Mouse (Mus musculus) embryo, embryonic 11 days (tissue): ENCODE measurements at regions not wholly inside any gene's neighbourhood (a gene's known extent, or its start where the extent isn't known, plus 50 kb on each side); places are given as distances from the start of the nearest gene placed in this dataset.
A peak's percentile ranks its signal among the peaks of the same experiment; 100 is the strongest.
"Not testable (repeated sequence)": the region's sequence is repeated elsewhere in the genome, so short reads cannot be mapped to it uniquely, and the experiment has no call there.

Source experiments
- DNase-seq: peaks from one replicate; pipeline ENCODE4 v3.0.0-alpha.2; 2015

DNA sequence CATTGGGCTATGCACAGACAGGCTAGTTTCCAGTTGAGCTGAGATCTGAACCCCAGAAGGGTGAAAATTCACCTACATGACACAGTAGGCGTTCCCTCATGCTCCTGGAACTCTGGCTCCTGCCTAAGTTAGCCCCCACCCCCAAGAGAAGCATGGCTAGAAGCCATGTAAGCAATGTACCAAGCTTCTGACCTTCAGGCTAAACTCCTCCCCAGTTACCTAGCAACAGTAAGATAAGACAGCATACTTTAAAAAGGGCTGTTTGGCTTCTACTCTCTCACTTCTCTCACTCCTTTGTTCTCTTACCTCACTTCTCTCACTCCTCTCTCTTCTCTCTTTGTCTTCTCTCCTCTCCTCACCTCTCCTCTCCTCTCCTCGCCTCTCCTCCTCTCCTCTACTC lies 629.7 kb upstream of the Prmt6 start:
- not testable (repeated sequence) for DNase-seq

DNA sequence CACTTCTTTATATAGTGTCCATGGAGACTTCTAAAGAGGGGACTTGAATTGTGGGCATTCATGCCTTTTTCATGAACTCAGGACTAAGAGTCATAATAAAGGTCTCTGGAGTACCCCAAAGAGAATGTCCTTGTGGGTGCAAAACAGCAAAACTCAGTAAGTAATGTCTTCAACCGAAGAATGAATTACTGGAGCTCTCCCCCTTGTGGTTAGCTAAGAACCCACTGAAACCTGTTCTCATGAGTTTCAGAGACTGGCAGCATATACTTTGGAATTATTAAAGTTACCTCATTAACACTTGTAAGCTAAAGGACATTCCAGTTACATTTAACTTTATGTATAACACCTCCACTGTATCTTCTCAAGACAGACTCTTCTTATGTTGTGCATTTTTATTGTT lies 615.2 kb upstream of the Prmt6 start:
- DNase-seq = peak; percentile 4

GRCm38 (mm10) chr3:110847222-110847621 lies 596.4 kb upstream of the Prmt6 start:
- no peak for DNase-seq

DNA sequence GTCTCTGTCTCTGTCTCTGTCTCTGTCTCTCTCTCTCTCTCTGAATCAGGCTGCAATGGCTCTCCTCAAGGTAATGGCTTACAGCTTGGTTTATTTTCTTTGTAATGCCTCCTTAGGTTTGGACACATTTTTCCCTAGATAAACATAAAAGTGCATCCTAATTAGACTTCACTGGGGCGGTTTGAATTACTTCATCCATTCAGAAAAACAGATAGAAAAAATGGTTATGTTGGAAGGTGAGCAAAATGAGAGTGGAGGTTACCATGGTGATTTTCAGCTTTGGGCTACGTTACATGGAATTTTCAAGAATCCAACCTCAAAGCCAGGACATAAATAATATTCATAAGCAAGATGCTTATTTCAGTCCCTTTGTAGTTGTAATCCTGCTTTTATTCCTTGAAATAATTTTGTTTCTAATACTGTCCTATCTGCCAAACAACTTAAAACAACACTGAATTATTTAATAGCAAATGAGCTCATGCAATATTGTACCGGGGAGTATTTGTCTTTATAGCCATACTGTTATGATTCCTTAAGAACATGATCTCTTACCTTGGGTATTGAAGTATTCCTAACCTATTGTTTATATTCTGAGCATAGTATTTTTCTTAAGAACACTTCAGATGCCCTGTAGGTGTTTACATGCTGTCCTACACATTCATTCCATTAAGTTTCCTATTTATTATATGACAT lies 570.1 kb upstream of the Prmt6 start:
- DNase-seq = no peak

DNA sequence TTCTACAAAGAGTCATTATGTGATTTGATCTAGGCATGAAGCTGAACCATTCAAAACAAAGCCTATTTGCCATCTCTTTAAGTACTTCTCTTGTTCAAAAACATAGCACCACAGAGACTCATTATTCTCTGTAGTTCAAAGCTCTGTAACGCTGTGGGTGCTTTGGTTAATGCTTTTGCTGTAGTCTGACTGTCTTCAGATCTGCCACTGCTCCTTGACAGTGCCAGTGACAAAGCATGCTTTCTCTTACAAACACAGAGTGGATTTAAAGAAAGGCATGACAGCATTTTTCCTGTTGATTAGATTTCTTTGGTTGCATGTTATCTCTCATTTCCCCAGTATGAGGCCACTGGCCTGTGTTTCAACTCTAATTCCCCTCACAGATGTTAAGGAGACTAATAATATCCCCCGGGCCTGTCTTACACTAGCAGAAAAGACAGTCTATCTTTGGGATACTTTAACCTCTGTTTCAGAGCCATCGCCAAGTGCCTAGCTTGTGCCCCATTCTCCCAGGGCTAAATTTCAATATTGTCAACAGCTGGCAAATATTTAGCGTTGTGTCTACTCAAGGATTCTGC lies 538.3 kb upstream of the Prmt6 start:
- DNase-seq = peak; percentile 10

DNA sequence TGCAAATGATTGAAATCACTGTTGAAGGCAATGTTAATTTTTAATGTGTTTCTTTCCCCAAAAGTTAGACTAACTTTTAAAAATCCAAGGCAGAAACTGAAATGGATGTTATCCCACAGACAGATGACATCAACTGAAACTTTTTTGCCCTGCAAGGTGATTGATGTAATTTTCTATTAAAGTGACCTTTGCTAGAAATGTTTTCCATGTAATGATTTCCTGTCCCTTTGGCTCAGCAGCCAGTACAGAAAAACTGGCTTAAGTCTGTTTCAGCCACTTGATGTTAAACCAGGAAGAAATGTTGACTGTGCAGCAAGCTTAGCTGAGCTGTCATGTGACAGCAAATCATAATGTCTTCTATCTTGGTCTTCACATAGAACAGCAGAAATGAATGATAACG lies 504.5 kb upstream of the Prmt6 start:
- no peak for DNase-seq

- no peak for DNase-seq
Measured at GRCm38 (mm10) chr3:110746273-110746672, 495.5 kb upstream of the Prmt6 start.

GRCm38 (mm10) chr3:110700122-110700521 lies 449.3 kb upstream of the Prmt6 start:
- peak; percentile 2 for DNase-seq

- DNase-seq = no peak
Measured at GRCm38 (mm10) chr3:110667525-110668005, 416.8 kb upstream of the Prmt6 start.

GRCm38 (mm10) chr3:110666992-110667391 lies 416.2 kb upstream of the Prmt6 start:
- DNase-seq = no peak

- no peak for DNase-seq
Measured at GRCm38 (mm10) chr3:110657495-110658105, 406.8 kb upstream of the Prmt6 start.

DNA sequence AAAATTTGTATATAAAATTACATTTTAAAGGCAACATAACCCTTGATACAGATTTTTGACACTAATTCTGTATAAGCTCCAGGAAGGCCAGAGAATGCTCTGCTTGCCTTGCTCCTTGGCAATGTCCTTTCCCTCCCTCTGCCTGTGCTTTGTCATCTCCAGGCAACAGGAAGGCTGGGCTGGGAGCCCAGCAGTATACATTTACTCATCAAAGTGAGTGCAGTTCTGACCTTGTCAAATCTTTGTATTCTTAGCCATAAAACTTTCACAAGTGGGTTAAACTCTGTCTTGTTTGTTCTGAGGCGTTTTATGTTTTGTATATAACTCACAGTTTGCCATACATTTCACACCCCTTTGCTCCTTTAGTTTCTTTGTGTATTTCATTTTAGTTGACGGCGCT lies 375.5 kb upstream of the Prmt6 start:
- DNase-seq = peak; percentile 2

- DNase-seq = peak; percentile 6
Measured at GRCm38 (mm10) chr3:110599175-110599853, 348.5 kb upstream of the Prmt6 start.

- peak; percentile 7 for DNase-seq
Measured at GRCm38 (mm10) chr3:110582766-110583165, 332.0 kb upstream of the Prmt6 start.

DNA sequence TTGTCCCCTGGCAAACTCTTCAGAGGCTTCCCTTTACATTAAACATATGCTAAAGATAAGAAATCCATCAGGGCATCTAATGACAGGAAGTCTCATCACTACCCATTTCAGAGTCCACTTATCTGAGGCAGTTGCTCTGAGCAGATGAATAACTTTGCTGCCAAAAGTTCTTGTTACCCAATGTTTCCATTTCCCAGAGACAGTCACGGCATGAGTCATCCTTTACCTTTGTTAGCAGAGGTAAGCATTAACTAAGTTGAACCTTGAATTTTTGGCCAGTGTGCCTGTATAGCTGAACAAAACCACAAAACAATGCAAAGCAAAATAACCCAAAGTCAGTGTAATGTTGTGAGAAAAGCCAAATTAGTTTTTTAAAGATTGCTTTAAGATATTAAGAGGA lies 328.5 kb upstream of the Prmt6 start:
- no peak for DNase-seq

DNA sequence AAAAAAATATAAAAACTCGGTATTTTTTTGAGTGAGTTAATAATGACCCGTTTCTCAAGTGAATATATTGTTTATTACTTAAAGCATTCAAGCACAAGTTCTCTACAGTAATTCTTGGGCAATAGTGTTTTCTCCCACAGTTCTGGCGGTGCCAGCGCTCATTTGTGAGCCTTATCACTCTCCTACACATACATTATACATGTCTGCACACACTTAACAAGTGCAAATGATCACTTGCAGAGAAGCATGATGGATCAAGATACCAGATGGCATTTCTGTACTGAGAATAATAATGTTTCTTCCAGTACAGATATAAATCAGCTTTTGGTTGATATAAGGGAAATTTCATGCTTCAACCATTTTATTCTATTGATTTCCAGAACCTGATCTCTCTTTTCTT lies 316.4 kb upstream of the Prmt6 start:
- no peak for DNase-seq

DNA sequence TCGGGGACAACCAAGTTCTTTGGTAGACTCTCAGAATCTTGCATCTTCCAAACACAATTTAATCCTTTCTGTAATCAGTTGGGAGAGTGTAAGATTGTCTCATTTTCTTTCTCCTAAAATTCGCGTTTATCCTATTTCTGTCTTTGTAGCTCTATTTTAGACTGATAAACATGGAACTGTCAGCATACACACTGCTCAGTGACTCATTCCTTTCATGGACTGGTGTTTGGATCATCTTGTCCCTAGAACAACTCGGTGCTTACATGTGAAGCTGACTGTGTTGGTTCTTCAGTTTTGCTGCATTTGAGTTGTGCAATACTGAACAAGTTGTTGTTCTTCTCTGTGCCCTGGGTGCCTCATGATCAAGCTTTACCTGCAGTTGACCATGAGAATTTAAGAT lies 296.5 kb upstream of the Prmt6 start:
- DNase-seq = no peak

DNA sequence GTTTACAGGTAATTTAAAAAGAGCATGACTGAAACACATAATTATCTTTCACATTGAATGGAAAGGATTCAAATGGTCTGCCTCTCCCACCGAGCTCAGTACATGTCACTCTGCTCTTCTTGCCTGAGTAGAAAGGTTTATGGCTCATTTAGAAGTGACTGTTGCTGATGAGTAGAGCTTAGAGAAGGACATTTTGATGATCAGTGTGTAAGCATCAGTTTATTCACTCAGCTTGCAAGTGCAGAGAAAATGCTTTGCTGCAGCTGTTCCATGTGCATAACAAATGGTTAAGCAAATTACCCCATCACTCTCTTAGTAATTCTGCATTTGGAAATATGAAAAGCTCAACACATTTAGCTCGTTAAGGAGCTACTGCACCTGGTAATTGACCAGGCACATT lies 287.5 kb upstream of the Prmt6 start:
- DNase-seq = no peak
